In genomic region chr1:131290648-131291047, GRCm38 (mm10) we compare ENCODE assay signal across 9 mouse cellular contexts. TPM values are rescaled to one million over a fixed set of nuclear protein-coding genes. Genes with fewer than 3 reads are reported as not detected.
A peak's percentile ranks its signal among the peaks of the same experiment; 100 is the strongest.
DNase-seq lines count a peak whose midpoint lies in the region; ATAC-seq and TF ChIP-seq lines count a peak whose summit lies in the region.
"Had no signal": no experiment of that assay in that cellular context is flagged by ENCODE, and none has a peak within 500 bp of the region (broad histone marks: within the 10 kb centered on the region; RNA-seq: fewer than 3 reads in every experiment).

No protein-coding gene starts in this region.

- H3K36me3 ChIP-seq in forebrain, postnatal 0 days (ENCODE audit: insufficient read depth), result peaks cover 41% of the 10 kb centered on the region
- peaks cover 9% of the 10 kb centered on the region for H3K36me3 ChIP-seq in liver, postnatal 0 days (replicated peaks; ENCODE audit: insufficient read depth, low read length)

- DNase-seq in B cell, adult 2 months, result peak; percentile 81
- peak; percentile 79 for DNase-seq in ES-CJ7 (ENCODE audit: low read depth, low spot score)
- peak; percentile 78 to 86 for DNase-seq in cerebellum, adult 18-20 months
- peak; percentile 75 for DNase-seq in forebrain, postnatal 0 days
- DNase-seq in kidney, postnatal 14 days, result peak; percentile 71
- peak; percentile 69 for DNase-seq in liver, postnatal 0 days
- DNase-seq in retina, postnatal 7 days (ENCODE audit: low read depth, low spot score), result peak; percentile 38

- no peaks in the 10 kb centered on the region for H3K9me3 ChIP-seq in forebrain, postnatal 0 days (ENCODE audit: low read length)
- H3K9me3 ChIP-seq in liver, postnatal 0 days (ENCODE audit: low read length), result no peaks in the 10 kb centered on the region
- H3K9me3 ChIP-seq: heart, embryonic 15.5 days; stomach, embryonic 15.5 days had no signal

- H3K27ac ChIP-seq in forebrain, postnatal 0 days (ENCODE audit: low read depth, low read length), result no peak overlapping the region
- no peak overlapping the region for H3K27ac ChIP-seq in liver, postnatal 0 days (ENCODE audit: low read depth)
- H3K27ac ChIP-seq: heart, embryonic 15.5 days; stomach, embryonic 15.5 days had no signal

- peak; percentile 73 for TF ChIP-seq CTCF in forebrain, postnatal 0 days (IDR thresholded peaks at IDR 0.05; ENCODE audit: low read depth)
- peak; percentile 81 for TF ChIP-seq CTCF in liver, postnatal 0 days (IDR thresholded peaks at IDR 0.05; ENCODE audit: low read depth)

- 0 out of 2 replicates have a peak, but pooled peaks have one; percentile 14 for ATAC-seq in forebrain, postnatal 0 days
- peak; percentile 16; the same call in 1 of the 2 replicates for ATAC-seq in liver, postnatal 0 days

- H3K4me1 ChIP-seq in forebrain, postnatal 0 days (ENCODE audit: insufficient read depth), result no peaks in the 10 kb centered on the region
- H3K4me1 ChIP-seq in liver, postnatal 0 days (ENCODE audit: insufficient read depth), result peaks cover 12% of the 10 kb centered on the region
- H3K4me1 ChIP-seq: stomach, embryonic 15.5 days had no signal

- H3K4me3 ChIP-seq in forebrain, postnatal 0 days (ENCODE audit: low read depth, low read length), result no peak overlapping the region
- no peak overlapping the region for H3K4me3 ChIP-seq in liver, postnatal 0 days (ENCODE audit: low read depth, low read length)
- H3K4me3 ChIP-seq: heart, embryonic 15.5 days; stomach, embryonic 15.5 days had no signal

- no peak overlapping the region for H3K4me2 ChIP-seq in forebrain, postnatal 0 days (ENCODE audit: low read depth)
- H3K4me2 ChIP-seq in liver, postnatal 0 days (ENCODE audit: low read depth, low read length), result no peak overlapping the region
- H3K4me2 ChIP-seq: heart, embryonic 15.5 days; stomach, embryonic 15.5 days had no signal

- 43% methylated on average over 2 of the region's 2 CpGs for WGBS in forebrain, postnatal 0 days
- WGBS in liver, postnatal 0 days (ENCODE audit: insufficient replicate concordance), result 43% methylated on average over 2 of the region's 2 CpGs

- H3K9ac ChIP-seq in forebrain, postnatal 0 days, result no peak overlapping the region
- no peak overlapping the region for H3K9ac ChIP-seq in liver, postnatal 0 days (replicated peaks)
- H3K9ac ChIP-seq: heart, embryonic 15.5 days; stomach, embryonic 15.5 days had no signal

- no peak for TF ChIP-seq EP300 in liver, postnatal 0 days (IDR thresholded peaks at IDR 0.05; ENCODE audit: low read depth)

- no peaks in the 10 kb centered on the region for H3K27me3 ChIP-seq in forebrain, postnatal 0 days (ENCODE audit: insufficient read depth, low read length)
- H3K27me3 ChIP-seq in liver, postnatal 0 days (ENCODE audit: insufficient read depth, low read length), result no peaks in the 10 kb centered on the region
- H3K27me3 ChIP-seq: heart, embryonic 15.5 days; stomach, embryonic 15.5 days had no signal

RNA-seq across cellular contexts. Expression of gene Ikbke, which starts 11.2 kb away (rescaled TPM):
- total RNA-seq in forebrain, postnatal 0 days (2014; rRNA removed), result 1.9 and 2.6 TPM in 2 replicates
- 0.65 and 0.73 TPM in 2 replicates for polyA plus RNA-seq in forebrain, postnatal 0 days (2015; fragmentation: Nextera tagmentation; extraction: Ambion mirVana)
- polyA plus RNA-seq in liver, postnatal 0 days (2015; fragmentation: Nextera tagmentation; extraction: Ambion mirVana), result 3.9 and 4.4 TPM in 2 replicates

RNA-seq across cellular contexts. Expression of gene Rassf5, which starts 45.6 kb away (rescaled TPM):
- 2.2 and 6.7 TPM in 2 replicates for total RNA-seq in forebrain, postnatal 0 days (2014; rRNA removed)
- polyA plus RNA-seq in forebrain, postnatal 0 days (2015; fragmentation: Nextera tagmentation; extraction: Ambion mirVana), result 1.6 and 2.7 TPM in 2 replicates
- 7.7 and 8.0 TPM in 2 replicates for polyA plus RNA-seq in liver, postnatal 0 days (2015; fragmentation: Nextera tagmentation; extraction: Ambion mirVana)
